Mouse (Mus musculus) heart, embryonic 15.5 days (tissue): ENCODE measurements around the gene Tlr5. TPM values are rescaled to one million over a fixed set of nuclear protein-coding genes. Genes with fewer than 3 reads are reported as not detected.
A peak's percentile ranks its signal among the peaks of the same experiment; 100 is the strongest.

ENCODE experiments used
- ATAC-seq: fragments of 200-750 bp; cut with Nextera tagmentation; replicated peaks from 2 replicates; pipeline ENCODE4 v1.8.0; 2017; ENCODE audit warnings: low read depth, moderate TSS enrichment; ENCODE audit not compliant: insufficient number of reproducible peaks, insufficient read depth, low FRiP score
- H3K27ac ChIP-seq: fragments of 300-500 bp; sonication (generic); 2 replicates; pipeline ENCODE4 v1.5.1; 2015; ENCODE audit warnings: mild to moderate bottlenecking, inconsistent platforms
- H3K27me3 ChIP-seq: fragments of 300-500 bp; sonication (generic); 2 replicates; pipeline ENCODE4 v1.6.1; 2015; ENCODE audit warnings: inconsistent platforms
- H3K36me3 ChIP-seq: fragments of 300-500 bp; sonication (generic); 2 replicates; pipeline ENCODE4 v1.6.1; 2015; ENCODE audit warnings: mild to moderate bottlenecking, inconsistent platforms
- H3K4me1 ChIP-seq: fragments of 300-500 bp; sonication (generic); replicated peaks from 2 replicates; pipeline ENCODE4 v1.6.1; 2015; ENCODE audit warnings: inconsistent platforms
- H3K4me2 ChIP-seq: fragments of 300-500 bp; sonication (generic); 2 replicates; pipeline ENCODE4 v1.6.1; 2015; ENCODE audit warnings: inconsistent platforms, mild to moderate bottlenecking, moderate library complexity
- H3K4me3 ChIP-seq: fragments of 300-500 bp; sonication (generic); 2 replicates; pipeline ENCODE4 v1.5.1; 2015; ENCODE audit warnings: mild to moderate bottlenecking, inconsistent platforms
- H3K9ac ChIP-seq: fragments of 300-500 bp; sonication (generic); 2 replicates; pipeline ENCODE4 v1.6.1; 2015; ENCODE audit warnings: mild to moderate bottlenecking, inconsistent platforms
- H3K9me3 ChIP-seq: fragments of 300-500 bp; sonication (generic); replicated peaks from 2 replicates; pipeline ENCODE4 v1.6.1; 2016; ENCODE audit warnings: inconsistent platforms
- WGBS: fragments of 180-500 bp; shearing (Covaris S2); methylation state at CpG from one replicate; pipeline ENCODE4 v1.1.7; 2015; ENCODE audit warnings: mixed read lengths; 5-methylcytosine and 5-hydroxymethylcytosine counted together
- polyA plus RNA-seq: library from polyadenylated mRNA; unstranded; fragments of >200 nt; fragmentation: Nextera tagmentation; extraction: Ambion mirVana; gene quantifications from 2 replicates; pipeline ENCODE4 v1.2.1, GENCODE M21; 2015

The Tlr5 gene
- polyA plus RNA-seq, 1 experiment from 2014 or later, result 2.4 TPM

DNA sequence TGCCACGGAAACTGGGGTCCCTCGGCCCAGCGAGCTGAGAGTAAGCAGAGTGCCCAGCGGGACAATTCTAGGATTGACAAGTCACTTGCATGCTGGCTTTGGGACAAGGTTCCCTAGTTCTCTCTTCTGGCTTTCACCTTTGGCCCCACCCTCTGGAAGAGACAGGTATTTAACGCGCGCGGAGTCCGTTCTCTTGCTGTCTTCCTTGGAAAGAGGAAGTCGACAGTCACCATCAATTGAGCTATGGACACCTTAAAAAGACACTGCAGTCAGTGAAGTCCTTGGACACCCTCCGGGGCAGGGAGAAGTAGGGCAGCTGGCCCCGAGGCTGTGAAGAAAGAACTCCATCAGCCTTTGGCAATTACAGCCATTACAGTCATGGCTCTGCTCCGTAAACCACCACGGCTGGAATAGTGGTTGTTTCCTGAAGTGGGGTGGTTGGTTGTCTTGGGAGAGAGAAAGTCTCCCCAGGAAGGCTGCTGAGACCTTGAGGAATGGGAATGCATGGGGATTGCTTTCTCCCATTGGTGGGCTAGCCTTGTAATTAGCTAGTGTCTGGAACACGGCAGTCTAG is 546 bp downstream of the Tlr5 start:
- no peak; the same call in 1 of the 2 replicates for ATAC-seq
- H3K4me1 ChIP-seq, result peaks cover 67% of the 10 kb centered on the region
- no peaks in the 10 kb centered on the region for H3K9me3 ChIP-seq
- no peaks in the 10 kb centered on the region for H3K27me3 ChIP-seq
- peak overlapping the region; percentile 55 for H3K4me3 ChIP-seq
- WGBS, result 15% methylated on average over 15 of the region's 15 CpGs
- H3K4me2 ChIP-seq, result peak overlapping the region; percentile 78
- peak overlapping the region; percentile 80 for H3K27ac ChIP-seq
- peak overlapping the region; percentile 59 for H3K9ac ChIP-seq
- H3K36me3 ChIP-seq, result no peaks in the 10 kb centered on the region

DNA sequence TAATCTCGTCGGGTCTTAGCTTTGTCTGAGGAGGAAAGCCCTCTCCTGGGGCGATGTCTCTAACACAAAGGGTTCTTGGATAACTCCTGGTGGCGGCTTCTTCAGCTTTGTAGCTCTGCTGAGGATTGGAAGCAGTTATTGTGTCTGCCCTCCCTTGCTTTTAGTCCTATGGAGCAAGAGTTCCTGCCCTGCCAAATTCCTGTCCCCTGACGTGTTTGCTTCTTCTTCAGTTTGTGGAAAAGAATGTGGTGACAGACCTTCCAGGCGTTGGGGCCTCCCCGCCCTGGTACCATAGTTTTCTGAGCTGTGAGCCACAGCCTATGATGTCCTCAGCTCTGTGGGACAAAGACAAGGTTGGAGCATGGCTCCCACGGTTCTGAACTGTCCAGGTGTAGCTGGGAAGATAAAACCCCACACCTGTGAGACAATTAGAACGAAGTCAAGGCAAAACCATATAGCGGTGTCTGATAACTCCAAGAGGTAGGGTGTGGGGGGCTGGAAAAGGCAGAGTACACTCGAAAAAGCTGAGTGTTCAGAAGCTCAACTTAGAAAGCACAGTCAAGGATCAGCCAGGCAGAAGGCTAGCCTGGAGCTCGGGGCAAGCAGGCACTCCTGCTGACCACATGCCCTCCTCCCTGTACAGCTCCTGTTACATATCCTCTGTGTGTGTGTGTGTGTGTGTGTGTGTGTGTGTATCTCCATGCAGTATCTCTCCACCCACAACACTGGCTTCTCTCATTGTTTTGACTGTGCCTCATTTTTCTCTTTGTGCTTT is 1.8 kb downstream of the Tlr5 start:
- WGBS, result 35% methylated on average over 12 of the region's 12 CpGs
- Histone ChIP-seq H3K27ac (peak overlapping the region; percentile 80), H3K4me3 (peak overlapping the region; percentile 55; the same call in 1 of the 2 replicates), H3K27me3 (no peaks in the 10 kb centered on the region), H3K9ac (no peak overlapping the region), H3K36me3 (no peaks in the 10 kb centered on the region), H3K4me2 (peak overlapping the region; percentile 78), H3K4me1 (peaks cover 69% of the 10 kb centered on the region), H3K9me3 (no peaks in the 10 kb centered on the region)
- no peak; the same call in 1 of the 2 replicates for ATAC-seq

DNA sequence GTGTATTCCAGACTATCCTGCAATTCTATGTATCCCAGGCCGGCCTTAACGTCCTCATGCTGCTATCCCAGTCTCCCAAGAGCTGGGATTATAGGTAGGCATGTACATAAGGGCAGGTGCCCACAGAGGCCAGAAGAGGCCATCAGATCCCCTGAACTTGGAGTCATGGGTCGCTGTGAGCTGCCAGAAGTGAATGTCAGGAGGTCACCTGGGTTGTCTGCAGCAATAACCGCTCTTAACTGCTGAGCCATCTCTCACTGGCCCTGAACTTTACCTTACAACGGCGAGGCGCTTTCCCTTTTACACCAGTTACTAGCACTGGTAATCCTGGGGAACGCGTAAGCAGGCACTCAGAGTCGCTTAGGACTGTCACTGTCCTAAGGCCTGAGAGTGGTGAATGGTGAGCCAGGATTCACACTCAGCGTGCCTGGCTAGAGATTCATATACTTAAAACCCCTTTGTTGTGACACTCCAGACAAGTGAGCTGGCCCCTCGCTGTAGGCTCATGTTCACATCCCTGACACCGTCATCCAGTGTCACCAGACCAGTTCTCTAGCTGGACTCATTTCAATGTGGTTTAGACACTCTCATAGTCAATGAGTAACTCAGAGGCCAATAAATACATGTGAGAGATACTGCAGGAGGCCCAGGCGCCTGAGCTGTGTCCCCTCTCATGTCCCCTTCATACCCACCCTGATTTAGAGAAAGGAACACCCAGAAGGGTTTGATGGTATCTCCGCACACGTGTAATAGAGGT is 2.6 kb downstream of the Tlr5 start:
- no peak overlapping the region for H3K4me2 ChIP-seq
- no peak overlapping the region for H3K9ac ChIP-seq
- peak overlapping the region; percentile 80 for H3K27ac ChIP-seq
- H3K36me3 ChIP-seq, result no peaks in the 10 kb centered on the region
- H3K9me3 ChIP-seq, result no peaks in the 10 kb centered on the region
- H3K4me1 ChIP-seq, result peaks cover 66% of the 10 kb centered on the region
- H3K27me3 ChIP-seq, result no peaks in the 10 kb centered on the region
- ATAC-seq, result no peak
- no peak overlapping the region for H3K4me3 ChIP-seq
- 74% methylated on average over 16 of the region's 16 CpGs for WGBS

DNA sequence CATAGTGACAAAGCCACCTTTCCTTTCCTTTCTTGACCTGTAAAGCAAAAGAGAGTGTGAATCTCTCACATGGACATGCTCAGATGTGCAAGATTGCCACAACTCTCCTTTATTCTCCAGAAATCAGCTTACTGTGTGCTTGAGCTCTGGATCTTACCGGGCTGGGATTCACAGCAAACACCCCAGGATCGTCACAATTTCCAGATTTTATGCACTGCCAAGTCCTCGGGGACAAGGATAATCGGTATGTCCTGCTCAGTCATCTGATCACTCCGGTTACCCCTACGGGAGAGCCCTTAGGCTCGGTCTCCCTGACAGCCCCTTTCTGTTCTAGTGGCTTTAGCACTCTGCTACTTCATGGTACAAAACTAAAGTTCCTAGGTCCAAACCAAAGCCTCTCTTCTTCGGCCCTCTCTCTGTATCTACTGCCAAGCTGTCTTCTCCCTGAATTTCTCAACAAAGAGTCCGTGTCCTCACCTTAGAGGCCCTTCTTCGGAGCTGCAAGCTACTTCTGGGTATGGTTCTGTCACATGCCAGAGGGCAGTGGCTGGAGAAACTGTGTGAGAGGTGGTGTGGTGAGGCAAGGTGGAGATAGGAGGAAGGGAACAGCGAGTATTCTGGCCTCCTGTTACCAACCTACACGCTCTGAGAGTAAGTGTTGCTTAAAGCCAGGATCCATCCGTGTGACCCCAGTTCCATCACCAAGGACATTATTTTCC is 3.4 kb downstream of the Tlr5 start:
- no peak overlapping the region for H3K4me3 ChIP-seq
- peaks cover 65% of the 10 kb centered on the region for H3K4me1 ChIP-seq
- WGBS, result 83% methylated on average over 13 of the region's 13 CpGs
- no peak for ATAC-seq
- H3K27me3 ChIP-seq, result no peaks in the 10 kb centered on the region
- H3K36me3 ChIP-seq, result no peaks in the 10 kb centered on the region
- H3K27ac ChIP-seq, result no peak overlapping the region
- H3K9ac ChIP-seq, result no peak overlapping the region
- H3K4me2 ChIP-seq, result no peak overlapping the region
- no peaks in the 10 kb centered on the region for H3K9me3 ChIP-seq

DNA sequence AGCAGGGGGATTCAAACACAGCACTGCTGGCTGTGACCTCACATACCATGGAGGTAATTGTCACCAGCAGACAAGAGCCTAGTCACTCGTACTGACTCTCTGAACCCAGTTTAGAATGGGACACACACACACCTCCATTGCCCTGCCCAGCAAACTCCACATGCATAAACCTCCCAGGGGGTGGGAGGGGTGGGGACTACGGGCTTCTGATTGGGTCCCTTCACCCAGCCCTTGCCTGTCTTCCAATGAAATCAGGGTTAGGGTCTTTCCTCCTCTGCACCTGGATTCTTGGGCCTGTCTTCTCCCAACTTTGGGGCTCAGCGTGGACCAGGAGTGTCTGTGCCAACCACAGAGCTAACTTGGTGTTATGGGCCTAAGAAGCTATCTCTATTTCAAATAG is 4.2 kb downstream of the Tlr5 start:
- Histone ChIP-seq H3K4me3 (peak overlapping the region; percentile 53; the same call in 1 of the 2 replicates), H3K36me3 (no peaks in the 10 kb centered on the region), H3K9ac (0 out of 2 replicates have a peak overlapping the region, but pooled peaks have one; percentile 1), H3K4me2 (peak overlapping the region; percentile 82), H3K27me3 (no peaks in the 10 kb centered on the region), H3K4me1 (peaks cover 56% of the 10 kb centered on the region), H3K9me3 (no peaks in the 10 kb centered on the region), H3K27ac (peak overlapping the region; percentile 80)
- 62% methylated on average over 3 of the region's 3 CpGs for WGBS
- no peak for ATAC-seq

DNA sequence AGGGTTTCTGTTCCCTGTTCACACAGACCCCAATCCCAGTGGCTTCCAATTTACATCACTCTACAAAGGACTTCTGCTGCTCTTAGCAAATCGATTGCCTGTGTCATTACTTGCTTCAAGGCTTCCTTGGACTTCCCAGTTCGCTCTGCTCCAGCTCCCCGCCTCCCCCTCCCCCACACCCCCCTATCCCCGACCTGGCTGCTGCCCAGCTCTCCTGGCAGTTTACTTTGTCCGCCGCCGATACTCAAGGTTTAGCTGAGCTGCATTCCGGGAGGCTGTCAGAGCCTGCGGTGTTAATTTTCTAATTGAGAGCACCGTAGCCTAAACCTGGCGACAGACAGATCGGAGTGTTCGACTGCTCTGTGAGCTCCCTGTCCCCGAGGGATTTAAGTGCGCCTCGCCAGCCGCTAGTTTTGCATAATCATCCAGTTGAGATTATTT is 4.7 kb downstream of the Tlr5 start:
- Histone ChIP-seq H3K9ac (peak overlapping the region; percentile 44), H3K4me3 (peak overlapping the region; percentile 53), H3K4me2 (peak overlapping the region; percentile 82), H3K4me1 (peaks cover 52% of the 10 kb centered on the region), H3K27ac (peak overlapping the region; percentile 80), H3K36me3 (no peaks in the 10 kb centered on the region), H3K9me3 (no peaks in the 10 kb centered on the region), H3K27me3 (no peaks in the 10 kb centered on the region)
- peak; percentile 20; the same call in 1 of the 2 replicates for ATAC-seq
- 3% methylated on average over 17 of the region's 17 CpGs for WGBS

DNA sequence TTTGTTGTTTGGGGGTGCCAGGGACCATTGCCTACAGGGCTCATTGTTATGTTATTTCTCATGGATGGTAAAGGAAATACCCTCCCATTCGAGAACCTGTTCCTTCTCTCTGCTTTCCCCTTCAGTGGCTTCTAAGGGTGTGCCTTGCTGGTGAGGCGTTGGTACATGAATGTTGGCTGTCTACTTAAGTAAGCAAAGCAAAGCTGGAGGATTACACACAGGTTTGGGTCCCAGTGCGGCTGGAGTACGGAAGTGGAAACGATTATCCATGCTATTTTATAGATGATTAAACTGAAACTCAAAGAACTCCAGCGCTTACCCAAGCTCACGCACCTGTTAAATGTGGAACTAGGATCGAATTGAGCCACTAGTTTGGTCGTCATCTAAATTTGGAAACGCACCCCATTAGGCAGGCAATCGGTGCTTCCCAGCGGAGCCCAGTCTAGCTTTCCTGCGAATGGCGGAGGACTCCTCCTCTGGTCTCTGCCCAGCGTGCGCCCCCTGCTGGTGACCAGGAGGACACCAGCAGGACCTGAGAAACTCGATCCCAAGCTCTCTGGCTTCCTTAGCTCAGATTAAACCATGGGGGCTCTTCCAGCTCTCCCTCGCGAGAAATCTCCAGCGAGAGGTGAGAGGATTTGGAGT is 5.3 kb downstream of the Tlr5 start:
- peak overlapping the region; percentile 80 for H3K27ac ChIP-seq
- peaks cover 45% of the 10 kb centered on the region for H3K4me1 ChIP-seq
- under 1% methylated on average over 20 of the region's 20 CpGs for WGBS
- H3K4me3 ChIP-seq, result peak overlapping the region; percentile 53
- peak overlapping the region; percentile 44 for H3K9ac ChIP-seq
- H3K27me3 ChIP-seq, result no peaks in the 10 kb centered on the region
- peak; percentile 45 for ATAC-seq
- H3K36me3 ChIP-seq, result no peaks in the 10 kb centered on the region
- no peaks in the 10 kb centered on the region for H3K9me3 ChIP-seq
- H3K4me2 ChIP-seq, result peak overlapping the region; percentile 82

DNA sequence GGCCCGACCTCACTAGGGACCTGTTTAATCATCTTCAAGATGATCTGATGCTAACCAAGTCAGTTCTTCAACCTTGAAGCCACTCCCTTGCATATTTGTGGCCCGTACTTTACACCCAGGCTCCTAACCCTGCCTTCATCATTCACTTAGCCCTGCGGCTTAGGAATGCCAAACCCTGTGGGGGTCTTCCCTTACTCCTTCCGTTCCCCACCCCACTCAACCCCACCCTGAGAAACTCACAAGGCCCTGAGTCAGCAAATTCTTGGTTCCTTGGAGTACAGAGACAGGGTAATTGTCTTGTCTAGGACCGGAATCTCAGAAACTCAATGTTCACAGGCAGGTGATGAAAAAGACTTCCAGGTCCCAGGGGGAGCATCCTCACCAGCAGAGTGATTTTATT is 6.5 kb downstream of the Tlr5 start:
- no peak overlapping the region for H3K4me2 ChIP-seq
- H3K4me3 ChIP-seq, result no peak overlapping the region
- WGBS, result 80% methylated on average over 5 of the region's 5 CpGs
- no peak overlapping the region for H3K27ac ChIP-seq
- H3K36me3 ChIP-seq, result no peaks in the 10 kb centered on the region
- H3K9me3 ChIP-seq, result no peaks in the 10 kb centered on the region
- no peak overlapping the region for H3K9ac ChIP-seq
- ATAC-seq, result no peak
- peaks cover 34% of the 10 kb centered on the region for H3K4me1 ChIP-seq
- H3K27me3 ChIP-seq, result no peaks in the 10 kb centered on the region

DNA sequence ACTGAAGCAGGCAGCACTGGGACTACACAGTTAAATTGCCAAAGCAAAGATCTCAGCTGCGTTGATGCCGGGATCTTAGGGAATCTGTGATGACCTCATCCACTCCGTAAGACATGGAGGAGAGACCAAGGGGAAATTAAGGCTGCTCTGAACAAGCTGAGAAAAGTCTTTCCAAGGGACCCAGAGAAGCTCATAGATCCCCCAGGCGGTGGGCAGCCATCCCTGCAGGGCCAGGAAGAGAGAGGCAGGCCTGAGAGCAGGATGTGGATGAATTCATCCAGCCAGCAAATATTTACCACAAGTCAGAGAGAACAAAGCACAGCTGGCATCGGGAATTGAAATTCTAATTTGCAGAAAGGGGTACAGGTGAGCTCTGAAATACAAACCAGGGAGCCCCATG is 8.7 kb downstream of the Tlr5 start:
- H3K4me1 ChIP-seq, result peaks cover 17% of the 10 kb centered on the region
- no peaks in the 10 kb centered on the region for H3K27me3 ChIP-seq
- no peaks in the 10 kb centered on the region for H3K36me3 ChIP-seq
- no peak for ATAC-seq
- 47% methylated on average over 5 of the region's 5 CpGs for WGBS
- H3K9ac ChIP-seq, result no peak overlapping the region
- H3K9me3 ChIP-seq, result no peaks in the 10 kb centered on the region
- H3K4me3 ChIP-seq, result no peak overlapping the region
- no peak overlapping the region for H3K27ac ChIP-seq
- no peak overlapping the region for H3K4me2 ChIP-seq

DNA sequence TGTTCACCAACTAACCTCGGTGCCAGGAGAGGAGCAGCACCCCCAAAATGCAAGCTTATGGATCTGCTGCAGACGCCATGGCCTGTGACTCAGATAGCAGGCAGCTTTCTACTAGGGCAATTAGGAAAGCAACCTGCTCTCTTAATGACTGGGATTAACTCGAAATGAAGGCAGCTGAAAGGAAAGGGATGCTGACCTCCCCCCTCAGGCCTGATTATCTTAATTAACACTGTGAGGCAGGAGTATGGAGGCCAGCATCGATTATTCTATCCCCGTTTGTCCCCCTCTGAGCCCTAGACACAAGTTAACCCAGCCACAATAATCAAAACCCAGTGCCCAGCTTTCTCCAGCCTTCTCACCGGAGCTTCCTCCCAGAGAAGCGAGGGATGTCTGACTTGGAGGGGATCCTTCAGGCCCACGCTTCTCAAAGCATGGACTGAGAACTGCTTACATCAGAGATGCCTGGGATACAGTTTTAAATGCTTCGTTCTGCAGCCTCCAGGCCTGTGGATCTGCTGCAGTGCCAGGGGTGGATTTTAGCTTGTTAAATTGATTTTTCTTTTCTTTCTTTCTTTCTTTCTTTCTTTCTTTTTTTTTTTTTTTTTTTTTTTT is 10.4 kb downstream of the Tlr5 start:
- H3K4me3 ChIP-seq, result no peak overlapping the region
- no peak overlapping the region for H3K4me2 ChIP-seq
- H3K9ac ChIP-seq, result no peak overlapping the region
- H3K27me3 ChIP-seq, result no peaks in the 10 kb centered on the region
- peaks cover 4% of the 10 kb centered on the region; the same call in 1 of the 2 replicates for H3K4me1 ChIP-seq
- ATAC-seq, result no peak
- H3K36me3 ChIP-seq, result no peaks in the 10 kb centered on the region
- WGBS, result 69% methylated on average over 9 of the region's 9 CpGs
- H3K27ac ChIP-seq, result no peak overlapping the region
- no peaks in the 10 kb centered on the region for H3K9me3 ChIP-seq
